Mouse (Mus musculus): Measurements from ENCODE around the gene Tbx21. TPM values are rescaled to one million over a fixed set of nuclear protein-coding genes. Genes with fewer than 3 reads are reported as not detected.

The Tbx21 gene
- polyA plus RNA-seq, 2 experiments = 0.11 TPM; not detected in 1

- WGBS = 1% methylated on average over 32 of the region's 32 CpGs
- H3K4me1 ChIP-seq (ENCODE audit: control insufficient read depth, insufficient read depth, low read length) = peaks cover 3% of the 10 kb centered on the region; the same call in 1 of the 2 replicates
- H3K27me3 ChIP-seq (ENCODE audit: control insufficient read depth, insufficient read depth, low read length) = no peaks in the 10 kb centered on the region
- TF ChIP-seq POLR2A (IDR thresholded peaks at IDR 0.05; ENCODE audit: borderline replicate concordance, extremely low read depth, insufficient read depth, insufficient read length) = no peak
- H3K27ac ChIP-seq (replicated peaks; ENCODE audit: low read depth, low read length) = no peak overlapping the region
- H3K9ac ChIP-seq (ENCODE audit: low read depth, low read length, severe bottlenecking) = peak overlapping the region; percentile 60
- peak; percentile 72 for DNase-seq (ENCODE audit: low spot score)
- no peaks in the 10 kb centered on the region for H3K36me3 ChIP-seq (ENCODE audit: control insufficient read depth, insufficient read depth, low read length)
- H3K4me3 ChIP-seq (replicated peaks; ENCODE audit: low read length) = peak overlapping the region; percentile 47
- H3K4me2 ChIP-seq (replicated peaks; ENCODE audit: low read depth, low read length, severe bottlenecking) = peak overlapping the region; percentile 86
- peak; percentile 79 for ATAC-seq (ENCODE audit: low FRiP score, low read depth)
- H3K9me3 ChIP-seq (ENCODE audit: control insufficient read depth, low read length) = no peaks in the 10 kb centered on the region
Observed at GRCm38 (mm10) chr11:97126645-97127468, 11.7 kb upstream of the Tbx21 start.

- no peak for TF ChIP-seq POLR2A (IDR thresholded peaks at IDR 0.05; ENCODE audit: borderline replicate concordance, extremely low read depth, insufficient read depth, insufficient read length)
- H3K4me3 ChIP-seq (replicated peaks; ENCODE audit: low read length) = no peak overlapping the region
- WGBS = 57% methylated on average over 10 of the region's 10 CpGs
- no peaks in the 10 kb centered on the region for H3K36me3 ChIP-seq (ENCODE audit: control insufficient read depth, insufficient read depth, low read length)
- no peaks in the 10 kb centered on the region for H3K27me3 ChIP-seq (ENCODE audit: control insufficient read depth, insufficient read depth, low read length)
- H3K27ac ChIP-seq (replicated peaks; ENCODE audit: low read depth, low read length) = no peak overlapping the region
- no peak overlapping the region for H3K9ac ChIP-seq (ENCODE audit: low read depth, low read length, severe bottlenecking)
- no peaks in the 10 kb centered on the region for H3K9me3 ChIP-seq (ENCODE audit: control insufficient read depth, low read length)
- no peak for ATAC-seq (ENCODE audit: low FRiP score, low read depth)
- no peak for DNase-seq (ENCODE audit: low spot score)
- peaks cover 3% of the 10 kb centered on the region; the same call in 1 of the 2 replicates for H3K4me1 ChIP-seq (ENCODE audit: control insufficient read depth, insufficient read depth, low read length)
- H3K4me2 ChIP-seq (replicated peaks; ENCODE audit: low read depth, low read length, severe bottlenecking) = no peak overlapping the region
Observed at GRCm38 (mm10) chr11:97124266-97125036, 9.3 kb upstream of the Tbx21 start.

GRCm38 (mm10) chr11:97123282-97123890 is 8.3 kb upstream of the Tbx21 start:
- no peak for TF ChIP-seq POLR2A (IDR thresholded peaks at IDR 0.05; ENCODE audit: borderline replicate concordance, extremely low read depth, insufficient read depth, insufficient read length)
- WGBS = 17% methylated on average over 11 of the region's 11 CpGs
- Histone ChIP-seq H3K9me3 (ENCODE audit: control insufficient read depth, low read length) (no peaks in the 10 kb centered on the region), H3K27me3 (ENCODE audit: control insufficient read depth, insufficient read depth, low read length) (no peaks in the 10 kb centered on the region; the same call in 1 of the 2 replicates), H3K27ac (replicated peaks; ENCODE audit: low read depth, low read length) (no peak overlapping the region), H3K36me3 (ENCODE audit: control insufficient read depth, insufficient read depth, low read length) (no peaks in the 10 kb centered on the region), H3K4me2 (replicated peaks; ENCODE audit: low read depth, low read length, severe bottlenecking) (no peak overlapping the region), H3K4me3 (replicated peaks; ENCODE audit: low read length) (no peak overlapping the region), H3K9ac (ENCODE audit: low read depth, low read length, severe bottlenecking) (no peak overlapping the region), H3K4me1 (ENCODE audit: control insufficient read depth, insufficient read depth, low read length) (peaks cover 3% of the 10 kb centered on the region; the same call in 1 of the 2 replicates)
- no peak for ATAC-seq (ENCODE audit: low FRiP score, low read depth)
- DNase-seq (ENCODE audit: low spot score) = no peak

- DNase-seq (ENCODE audit: low spot score) (no peak), ATAC-seq (ENCODE audit: low FRiP score, low read depth) (no peak)
- Histone ChIP-seq H3K4me2 (replicated peaks; ENCODE audit: low read depth, low read length, severe bottlenecking) (no peak overlapping the region), H3K27ac (replicated peaks; ENCODE audit: low read depth, low read length) (no peak overlapping the region), H3K4me3 (replicated peaks; ENCODE audit: low read length) (no peak overlapping the region), H3K27me3 (ENCODE audit: control insufficient read depth, insufficient read depth, low read length) (peaks cover 22% of the 10 kb centered on the region), H3K4me1 (ENCODE audit: control insufficient read depth, insufficient read depth, low read length) (no peaks in the 10 kb centered on the region), H3K9me3 (ENCODE audit: control insufficient read depth, low read length) (no peaks in the 10 kb centered on the region), H3K36me3 (ENCODE audit: control insufficient read depth, insufficient read depth, low read length) (no peaks in the 10 kb centered on the region), H3K9ac (ENCODE audit: low read depth, low read length, severe bottlenecking) (no peak overlapping the region)
- 48% methylated on average over 2 of the region's 3 CpGs for WGBS
- TF ChIP-seq POLR2A (IDR thresholded peaks at IDR 0.05; ENCODE audit: borderline replicate concordance, extremely low read depth, insufficient read depth, insufficient read length) = no peak
Observed at GRCm38 (mm10) chr11:97120641-97121040, 5.5 kb upstream of the Tbx21 start.

- H3K4me1 ChIP-seq (ENCODE audit: control insufficient read depth, insufficient read depth, low read length) = no peaks in the 10 kb centered on the region
- WGBS = 46% methylated on average over 10 of the region's 10 CpGs
- H3K27me3 ChIP-seq (ENCODE audit: control insufficient read depth, insufficient read depth, low read length) = peaks cover 26% of the 10 kb centered on the region
- H3K9ac ChIP-seq (ENCODE audit: low read depth, low read length, severe bottlenecking) = no peak overlapping the region
- no peak overlapping the region for H3K27ac ChIP-seq (replicated peaks; ENCODE audit: low read depth, low read length)
- no peak overlapping the region for H3K4me2 ChIP-seq (replicated peaks; ENCODE audit: low read depth, low read length, severe bottlenecking)
- no peaks in the 10 kb centered on the region for H3K36me3 ChIP-seq (ENCODE audit: control insufficient read depth, insufficient read depth, low read length)
- TF ChIP-seq POLR2A (IDR thresholded peaks at IDR 0.05; ENCODE audit: borderline replicate concordance, extremely low read depth, insufficient read depth, insufficient read length) = no peak
- no peak for DNase-seq (ENCODE audit: low spot score)
- H3K9me3 ChIP-seq (ENCODE audit: control insufficient read depth, low read length) = no peaks in the 10 kb centered on the region
- no peak for ATAC-seq (ENCODE audit: low FRiP score, low read depth)
- H3K4me3 ChIP-seq (replicated peaks; ENCODE audit: low read length) = no peak overlapping the region
Observed at GRCm38 (mm10) chr11:97120221-97120620, 5.1 kb upstream of the Tbx21 start.

All from limb, embryonic 14.5 days (tissue).